Mouse (Mus musculus) frontal cortex, adult (tissue): ENCODE data around the gene Zfp938.

ENCODE experiments used
- ATAC-seq: cut with Nextera tagmentation; 2 replicates; pipeline ENCODE4 v1.9.2; 2017; ENCODE audit warnings: mild to moderate bottlenecking, moderate library complexity, mixed read lengths; ENCODE audit not compliant: low TSS enrichment

Zfp938 gene

DNA sequence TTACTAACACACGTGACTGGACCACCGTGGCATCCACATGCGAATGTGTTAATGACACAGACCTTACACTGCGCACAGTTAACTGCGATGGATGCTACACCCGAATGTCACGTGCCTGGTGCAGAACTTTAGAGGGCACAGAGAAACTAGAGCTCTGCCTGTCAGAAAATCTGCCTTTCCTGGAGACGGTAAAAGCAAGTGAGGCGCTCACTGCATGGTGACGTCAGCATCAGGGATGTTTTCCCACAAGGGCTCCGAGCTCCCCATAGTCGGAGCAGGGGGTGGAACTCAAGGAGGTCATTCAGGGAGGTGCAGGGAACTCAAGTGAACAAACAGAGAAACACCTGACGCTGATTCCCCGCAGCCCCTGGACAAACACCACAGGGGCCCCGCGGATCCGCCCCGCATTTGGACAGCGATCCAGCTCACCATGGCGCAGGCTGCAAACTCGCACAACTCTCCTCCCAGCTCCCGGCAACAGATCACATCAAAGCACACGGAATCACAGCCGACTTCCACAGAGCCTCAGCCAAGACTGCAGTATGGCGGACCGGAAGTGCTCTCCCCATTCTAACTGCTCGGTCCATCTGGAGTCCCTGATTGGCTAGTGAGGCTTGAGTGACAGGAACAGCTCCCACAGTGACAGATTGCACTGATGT lies at the start of gene Zfp938:
TSS of gene Zfp938 (minus strand) at position 539 of the 659 bp plus-strand sequence.
- ATAC-seq: peak; percentile 100

GRCm38 (mm10) chr10:82257331-82257730 lies 16.3 kb upstream of the Zfp938 start:
- no peak for ATAC-seq

- no peak for ATAC-seq
Observed at GRCm38 (mm10) chr10:82245021-82245420, 3.9 kb upstream of the Zfp938 start.

GRCm38 (mm10) chr10:82241401-82241788 lies 315 bp upstream of the Zfp938 start:
- no peak; the same call in 1 of the 2 replicates for ATAC-seq

- ATAC-seq: peak; percentile 99
Observed at GRCm38 (mm10) chr10:82178257-82179064, 62.6 kb downstream of the Zfp938 start.
